Mouse (Mus musculus): ENCODE data around the gene Tor2a. TPM values are rescaled to one million over a fixed set of nuclear protein-coding genes. Genes with fewer than 3 reads are reported as not detected.
A peak's percentile ranks its signal among the peaks of the same experiment; 100 is the strongest.

Gene Tor2a
- total and polyA plus RNA-seq, 3 experiments = 33.3 to 53.8 (median 41.4) TPM

DNA sequence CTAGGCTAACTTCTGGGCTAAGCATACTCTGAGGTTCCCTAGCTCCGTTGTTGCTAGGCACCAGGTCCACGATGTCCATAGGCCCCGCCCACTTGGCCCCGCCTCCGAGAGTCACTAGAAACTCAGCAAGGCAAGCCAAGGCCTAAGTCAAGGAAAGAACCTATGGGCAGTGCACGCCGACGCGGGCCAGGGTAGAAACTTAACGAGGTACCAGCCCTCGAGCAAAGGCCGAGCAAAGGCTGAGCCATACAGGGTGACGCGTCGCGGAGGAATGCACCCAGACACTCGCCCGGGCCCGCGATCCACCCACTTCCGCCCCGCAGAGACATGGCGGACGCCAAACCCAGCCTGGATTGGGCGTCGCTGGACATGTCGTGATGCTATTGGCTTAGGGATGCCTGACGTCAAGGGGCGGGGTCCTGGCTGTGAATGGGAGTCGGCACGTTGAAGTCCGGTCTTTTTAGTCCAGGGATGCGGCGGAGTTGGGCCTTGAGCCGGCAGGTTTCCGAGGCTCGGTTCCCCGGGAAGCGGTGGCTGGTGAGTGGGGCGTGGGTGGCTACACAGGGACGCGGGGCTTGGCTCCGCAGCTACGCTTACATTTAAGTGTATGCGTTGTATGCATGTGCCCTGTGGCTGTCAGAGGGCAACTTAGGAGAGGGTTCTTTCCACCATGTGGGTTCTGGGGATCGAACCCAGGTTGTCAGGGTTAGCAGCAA is 18.5 kb downstream of the Tor2a start, which contains the start of the genes Ttc16 and Ptrh1 (continued):
- no peak for TF ChIP-seq RAD21 (IDR thresholded peaks at IDR 0.05; ENCODE audit: low read depth, low read length)
- no peak for TF ChIP-seq USF1 (IDR thresholded peaks at IDR 0.05; ENCODE audit: low read depth, low read length)
- TF ChIP-seq RCOR1 (conservative IDR thresholded peaks at IDR 0.05; ENCODE audit: low read depth, low read length) = no peak
- no peak for TF ChIP-seq ZC3H11A (IDR thresholded peaks at IDR 0.05; ENCODE audit: low read depth, low read length)
- TF ChIP-seq JUND (conservative IDR thresholded peaks at IDR 0.05; ENCODE audit: low read depth, low read length) = no peak
- no peak for TF ChIP-seq POLR2AphosphoS2 (IDR thresholded peaks at IDR 0.05; ENCODE audit: low read depth, low read length)
- no peak for TF ChIP-seq MAZ (IDR thresholded peaks at IDR 0.05; ENCODE audit: low read depth, low read length)
- no peak for TF ChIP-seq USF2 (conservative IDR thresholded peaks at IDR 0.05; ENCODE audit: low read depth, low read length)
- TF ChIP-seq ZKSCAN1 (IDR thresholded peaks at IDR 0.05; ENCODE audit: borderline replicate concordance, low read depth, low read length) = no peak
- TF ChIP-seq NELFE (IDR thresholded peaks at IDR 0.05; ENCODE audit: low read depth, low read length) = peak; percentile 56

DNA sequence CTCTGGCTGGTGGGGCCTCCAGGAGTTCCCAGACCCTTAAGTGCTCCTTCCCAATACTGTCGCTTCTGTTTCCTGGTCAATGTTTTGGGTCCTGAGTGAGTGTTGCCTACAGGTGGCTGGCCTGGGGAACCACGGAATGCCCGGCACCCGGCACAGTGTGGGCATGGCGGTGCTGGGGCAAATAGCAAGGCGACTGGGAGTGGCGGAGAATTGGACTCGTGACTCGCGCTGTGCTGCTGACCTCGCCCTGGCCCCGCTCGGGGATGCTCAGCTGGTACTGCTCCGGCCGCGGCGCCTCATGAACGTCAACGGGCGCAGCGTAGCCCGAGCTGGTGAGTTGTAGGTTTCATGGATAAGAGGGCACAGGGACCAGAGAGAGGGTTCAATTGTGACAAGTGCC is 19.2 kb downstream of the Tor2a start:
- peaks cover 10% of the 10 kb centered on the region for H3K27me3 ChIP-seq (replicated peaks)
- H3K4me2 ChIP-seq (ENCODE audit: insufficient read depth, low read depth, poor library complexity, severe bottlenecking) = peak overlapping the region; percentile 44
- no peak for DNase-seq (ENCODE audit: extremely low read depth)
- H3K36me3 ChIP-seq (replicated peaks in 1 of 2; ENCODE audit: control insufficient read depth in 1 of 2, insufficient read depth in 1 of 2, low read length in 1 of 2) = peaks cover 0 to 23% of the 10 kb centered on the region in 2 experiments
- dilution Hi-C loops (cut with MboI; ENCODE audit: extremely low pct_ligation_motif_present, extremely low pct_unique_long_range_greater_than_20kb, low sequenced_read_pairs) = no loop called here
- H3K79me2 ChIP-seq (replicated peaks; ENCODE audit: control insufficient read depth, extremely low read depth, insufficient read depth, poor library complexity, severe bottlenecking) = no peaks in the 10 kb centered on the region
- H3K4me1 ChIP-seq (ENCODE audit: control insufficient read depth in 1 of 2, insufficient read depth in 2 of 2) = peaks cover 18 to 27% of the 10 kb centered on the region in 2 experiments
- in situ Hi-C loops (cut with MboI; ENCODE audit: low pct_ligation_motif_present, low pct_unique_long_range_greater_than_20kb, low sequenced_read_pairs) = loop anchor here (5.0 to 10.0 kb wide), 2 partner anchors 76 to 159 kb away; no protein-coding TSS in a partner anchor
- H3K9me3 ChIP-seq (replicated peaks; ENCODE audit: low read length) = no peaks in the 10 kb centered on the region
- TF ChIP-seq CHD1 (IDR thresholded peaks at IDR 0.05; ENCODE audit: low read depth, low read length) (no peak), POLR2AphosphoS2 (IDR thresholded peaks at IDR 0.05; ENCODE audit: low read depth, low read length) (no peak), RCOR1 (conservative IDR thresholded peaks at IDR 0.05; ENCODE audit: low read depth, low read length) (no peak), KAT2A (IDR thresholded peaks at IDR 0.05; ENCODE audit: insufficient replicate concordance, low read length) (no peak), E2F4 (IDR thresholded peaks at IDR 0.05; ENCODE audit: insufficient replicate concordance, low read depth, low read length) (no peak), JUND (conservative IDR thresholded peaks at IDR 0.05; ENCODE audit: low read depth, low read length) (no peak), MAFK (IDR thresholded peaks at IDR 0.05; ENCODE audit: insufficient replicate concordance, low read length) (no peak), MAX (IDR thresholded peaks at IDR 0.05; ENCODE audit: low read length) (no peak), MEF2A (IDR thresholded peaks at IDR 0.05; ENCODE audit: borderline replicate concordance, low read depth, low read length) (no peak), UBTF (IDR thresholded peaks at IDR 0.05; ENCODE audit: low read depth, low read length) (no peak), HCFC1 (IDR thresholded peaks at IDR 0.05; ENCODE audit: low read depth, low read length) (no peak), RAD21 (IDR thresholded peaks at IDR 0.05; ENCODE audit: low read depth, low read length) (no peak), ZC3H11A (IDR thresholded peaks at IDR 0.05; ENCODE audit: low read depth, low read length) (no peak), POLR2A (IDR thresholded peaks at IDR 0.05; ENCODE audit: low read depth, low read length) (no peak), GABPA (IDR thresholded peaks at IDR 0.05; ENCODE audit: insufficient replicate concordance, low read depth, low read length) (no peak), MXI1 (IDR thresholded peaks at IDR 0.05; ENCODE audit: low read depth, low read length) (no peak)
- H3K4me3 ChIP-seq (replicated peaks in 1 of 3; ENCODE audit: low read depth in 2 of 3, low read length in 2 of 3, poor library complexity in 1 of 3) = peak overlapping the region in 2 of 3 experiments; percentile 60 to 71
- no peak overlapping the region for H3K27ac ChIP-seq (ENCODE audit: insufficient read depth, low read depth)
- H3K9ac ChIP-seq (ENCODE audit: insufficient read depth, low read depth) = peak overlapping the region; percentile 22; the same call in 1 of the 2 replicates

Measured in CH12.LX (cell line).